Mouse (Mus musculus) layer of hippocampus, adult 8-10 months (tissue): ENCODE data around the gene Tceanc2. TPM values are rescaled to one million over a fixed set of nuclear protein-coding genes. Genes with fewer than 3 reads are reported as not detected.
A peak's percentile ranks its signal among the peaks of the same experiment; 100 is the strongest.

ENCODE experiments used
- DNase-seq, 2 experiments: peaks; one replicate each; pipeline ENCODE4 v3.0.0; 2022; ENCODE audit warnings: low spot score in 2 of 2
- total RNA-seq, 4 experiments: library from RNA; stranded (reverse); gene quantifications; 2 replicates each; pipeline ENCODE4 v1.2.4; 2022

The Tceanc2 gene
- 10 to 100 TPM; 15.9 to 18.9 (median 17.0) TPM for total RNA-seq

GRCm38 (mm10) chr4:107178830-107179490, at the start of gene Tceanc2:
TSS of gene Tceanc2 (minus strand) at chr4:107179116.
- peak; percentile 37 to 46 for DNase-seq

- DNase-seq = no peak
These were observed 47.4 kb upstream of the Tceanc2 start for GRCm38 (mm10) chr4:107226313-107226712.

- no peak for DNase-seq
These were observed 44.6 kb upstream of the Tceanc2 start for GRCm38 (mm10) chr4:107223225-107224204.

- DNase-seq = no peak
These were observed 42.6 kb upstream of the Tceanc2 start for GRCm38 (mm10) chr4:107221524-107221923.

GRCm38 (mm10) chr4:107217574-107217973, 38.7 kb upstream of the Tceanc2 start:
- no peak for DNase-seq

- no peak for DNase-seq
These were observed 34.5 kb upstream of the Tceanc2 start for GRCm38 (mm10) chr4:107213279-107214011.

GRCm38 (mm10) chr4:107211936-107212335, 33.0 kb upstream of the Tceanc2 start:
- no peak for DNase-seq

- peak in 1 of 2 experiments; percentile 43 for DNase-seq
These were observed 32.5 kb upstream of the Tceanc2 start for GRCm38 (mm10) chr4:107211465-107211864.

GRCm38 (mm10) chr4:107210483-107211097, 31.7 kb upstream of the Tceanc2 start:
- no peak for DNase-seq

GRCm38 (mm10) chr4:107208880-107209279, 30.0 kb upstream of the Tceanc2 start, which contains the start of gene Ldlrad1:
TSS of gene Ldlrad1 (plus strand) at chr4:107209180.
- no peak for DNase-seq

- DNase-seq = no peak
These were observed 28.1 kb upstream of the Tceanc2 start for GRCm38 (mm10) chr4:107207016-107207415.

GRCm38 (mm10) chr4:107203001-107203400, 24.1 kb upstream of the Tceanc2 start:
- no peak for DNase-seq

GRCm38 (mm10) chr4:107201779-107202178, 22.9 kb upstream of the Tceanc2 start:
- no peak for DNase-seq

GRCm38 (mm10) chr4:107198072-107198471, 19.2 kb upstream of the Tceanc2 start:
- DNase-seq = no peak

GRCm38 (mm10) chr4:107196454-107196853, 17.5 kb upstream of the Tceanc2 start:
- DNase-seq = no peak

- no peak for DNase-seq
These were observed 14.9 kb upstream of the Tceanc2 start for GRCm38 (mm10) chr4:107193841-107194240.

- no peak for DNase-seq
These were observed 6.8 kb upstream of the Tceanc2 start for GRCm38 (mm10) chr4:107185703-107186102.

GRCm38 (mm10) chr4:107183203-107183602, 4.3 kb upstream of the Tceanc2 start:
- no peak for DNase-seq

GRCm38 (mm10) chr4:107182796-107183195, 3.9 kb upstream of the Tceanc2 start:
- no peak for DNase-seq

GRCm38 (mm10) chr4:107181866-107182265, 3.0 kb upstream of the Tceanc2 start:
- no peak for DNase-seq

GRCm38 (mm10) chr4:107180746-107181145, 1.8 kb upstream of the Tceanc2 start:
- no peak for DNase-seq
